Mouse (Mus musculus) C2C12 (cell line): ENCODE results near the gene Hoxa11.

ENCODE experiments used
- CEBPB ChIP-seq: IDR thresholded peaks from one replicate; pipeline ENCODE4 v1.6.1; 2011; ENCODE audit warnings: low read depth, mild to moderate bottlenecking, control low read depth, moderate library complexity
- CTCF ChIP-seq: IDR thresholded peaks from one replicate; pipeline ENCODE4 v1.5.1; 2011; ENCODE audit not compliant: control insufficient read depth, insufficient read depth, insufficient read length
- FOSL1 ChIP-seq: IDR thresholded peaks from one replicate; pipeline ENCODE4 v1.8.0; 2011; ENCODE audit warnings: mild to moderate bottlenecking, low read length; ENCODE audit not compliant: poor library complexity, insufficient read depth, severe bottlenecking
- MAX ChIP-seq: IDR thresholded peaks from one replicate; pipeline ENCODE4 v1.6.1; 2011; ENCODE audit warnings: mild to moderate bottlenecking, control low read depth
- USF1 ChIP-seq: IDR thresholded peaks from one replicate; pipeline ENCODE4 v1.6.1; 2011; ENCODE audit warnings: low read depth, mild to moderate bottlenecking, control low read depth, moderate library complexity

DNA sequence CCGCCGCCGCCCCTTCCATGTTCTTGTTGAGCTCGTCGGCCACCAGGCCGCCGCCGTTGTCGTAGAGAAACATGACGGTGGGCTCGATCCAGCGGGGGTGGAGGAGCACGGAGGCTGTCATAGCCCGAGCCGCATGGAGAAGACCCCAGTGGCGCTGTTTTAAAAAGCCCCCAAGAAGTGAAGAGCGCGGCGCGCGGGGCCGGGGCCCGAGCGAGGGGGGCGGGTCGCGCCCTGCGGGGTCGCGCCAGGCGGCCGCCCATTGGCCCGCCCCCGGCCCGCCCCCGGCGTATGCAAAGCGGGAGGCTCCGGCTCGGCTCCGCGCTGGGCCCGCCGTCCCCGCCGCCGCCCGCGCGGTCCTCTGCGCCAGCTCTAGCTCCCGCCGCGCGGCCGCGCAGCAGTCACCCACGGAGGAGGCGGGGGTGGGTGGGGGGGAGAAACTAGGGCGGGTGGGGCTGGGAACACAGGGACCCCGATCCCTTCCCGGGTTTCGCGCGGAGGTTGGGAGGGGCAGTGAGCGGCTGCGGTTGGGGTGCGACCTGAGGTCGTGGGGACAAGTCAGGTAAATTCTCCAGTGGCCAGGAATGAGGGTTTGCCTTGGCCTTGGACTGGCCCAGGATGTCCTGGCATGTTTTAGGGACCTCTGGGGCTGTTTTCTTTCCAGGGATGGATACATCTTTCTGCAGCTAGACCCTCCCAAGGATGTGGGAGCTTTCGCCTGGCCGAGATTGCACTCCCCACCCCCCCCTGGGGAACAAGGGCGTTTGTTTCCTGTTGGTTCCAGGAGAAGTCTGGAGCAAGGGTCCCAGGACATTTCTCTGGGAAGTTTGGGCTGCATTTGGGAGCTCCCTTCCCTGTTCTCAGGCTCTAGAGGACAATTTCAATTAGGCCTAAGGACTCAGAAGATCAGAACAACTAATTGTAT is 15.3 kb upstream of the Hoxa11 start, which contains the start of gene Hoxa13:
- no peak for TF ChIP-seq MAX
- TF ChIP-seq CTCF, result no peak
- no peak for TF ChIP-seq CEBPB
- no peak for TF ChIP-seq USF1
- no peak for TF ChIP-seq FOSL1
